Mouse (Mus musculus): ENCODE results near the gene Far2. TPM values are rescaled to one million over a fixed set of nuclear protein-coding genes. Genes with fewer than 3 reads are reported as not detected.

The Far2 gene
- total RNA-seq (2021) = not detected
- long read RNA-seq, experiment 1 = 0 reads
- long read RNA-seq, experiment 2, partial matches to known transcripts = 1 of 1 reads
- long read RNA-seq, experiment 2, other reads (novel, unspliced or antisense) = 0 of 1 reads

- no peak for DNase-seq
These were observed at the start of gene Far2 for GRCm38 (mm10) chr6:148046881-148047649. Gene Far2, plus strand, starts transcription at chr6:148047259.

- no peak for DNase-seq
These were observed 46.6 kb upstream of the Far2 start for GRCm38 (mm10) chr6:148000483-148000882.

DNA sequence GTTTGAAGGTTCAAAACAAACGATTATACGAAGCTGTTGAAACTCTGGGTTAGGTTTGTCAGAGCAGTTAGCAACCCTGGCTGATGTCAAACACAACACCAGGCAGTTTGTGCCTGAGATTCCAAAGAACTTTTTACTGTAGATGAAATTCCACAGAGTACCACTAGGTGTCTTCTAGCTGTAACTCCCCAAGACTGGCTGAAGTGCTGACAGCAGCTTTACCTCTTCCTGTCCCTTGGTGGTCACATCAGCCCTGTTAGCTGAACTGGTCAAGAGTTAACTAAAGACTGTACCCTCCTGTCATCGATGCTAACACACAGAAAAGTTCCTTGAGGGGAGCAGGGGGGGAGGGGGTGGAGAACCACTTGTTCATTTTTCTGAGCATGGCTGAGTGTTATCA, 46.0 kb upstream of the Far2 start:
- no peak for DNase-seq

DNA sequence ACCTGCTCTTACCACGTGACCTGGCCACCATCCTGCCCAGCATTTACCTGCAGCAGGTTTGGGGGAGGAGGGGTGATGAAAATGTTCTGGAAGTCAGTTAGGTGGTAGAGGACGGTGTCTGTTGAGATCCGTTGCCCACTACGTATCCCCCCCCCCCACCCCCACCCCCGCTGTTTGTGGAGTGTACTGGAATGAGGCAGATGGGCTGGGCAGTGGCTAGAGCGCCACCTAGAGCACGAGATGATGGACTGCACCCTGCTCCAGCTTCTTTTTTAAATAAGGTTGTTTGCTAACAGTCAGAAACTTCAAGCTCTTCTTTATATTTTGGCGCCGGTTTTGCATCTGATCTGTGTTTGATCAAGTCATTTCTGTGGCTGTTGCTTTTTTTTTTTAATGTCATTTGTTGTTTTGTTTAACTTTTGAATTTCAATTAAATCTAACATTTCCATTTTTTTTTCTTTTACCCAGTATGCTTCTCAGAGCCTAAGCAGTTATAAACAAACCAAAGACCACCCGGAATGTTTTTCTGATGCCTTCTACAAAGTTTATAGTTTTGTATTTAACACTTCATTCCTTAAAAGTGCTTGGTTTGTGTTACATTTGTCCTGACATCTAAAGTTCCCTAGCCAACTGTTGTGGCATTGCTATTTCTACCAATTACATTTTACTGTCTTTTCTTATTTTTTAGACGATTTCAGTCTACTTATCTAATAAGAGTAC, 40.8 kb upstream of the Far2 start:
- no peak for DNase-seq

DNA sequence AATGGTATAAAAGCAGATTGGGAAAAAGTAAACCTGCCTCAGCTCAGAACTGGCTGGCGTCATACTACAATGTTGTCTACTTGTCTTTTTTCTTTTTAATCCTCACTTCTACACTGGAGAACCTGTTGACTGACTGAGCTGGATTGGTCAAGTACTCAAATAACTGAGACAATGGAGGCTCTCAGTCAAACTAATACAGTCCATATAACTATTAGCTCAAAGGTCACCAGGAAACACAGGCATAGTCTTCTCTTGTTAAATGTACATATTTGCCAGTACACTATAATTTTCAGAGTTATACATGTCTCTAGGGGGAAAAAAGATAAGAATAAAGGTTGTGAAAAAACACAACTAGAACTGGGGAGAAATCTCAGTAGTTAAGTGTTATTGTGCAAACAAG, 6.3 kb upstream of the Far2 start:
- DNase-seq = no peak

- no peak for DNase-seq
These were observed 560 bp downstream of the Far2 start for GRCm38 (mm10) chr6:148047650-148047988.

- DNase-seq = no peak
These were observed 16.1 kb downstream of the Far2 start for GRCm38 (mm10) chr6:148063131-148063530.

- DNase-seq = no peak
These were observed 19.2 kb downstream of the Far2 start for GRCm38 (mm10) chr6:148066267-148066666.

- peak; percentile 66 for DNase-seq
These were observed 21.7 kb downstream of the Far2 start for GRCm38 (mm10) chr6:148068786-148069185.

- DNase-seq = no peak
These were observed 26.5 kb downstream of the Far2 start for GRCm38 (mm10) chr6:148073599-148073998.

- DNase-seq = no peak
These were observed 27.3 kb downstream of the Far2 start for GRCm38 (mm10) chr6:148074211-148074864.

DNA sequence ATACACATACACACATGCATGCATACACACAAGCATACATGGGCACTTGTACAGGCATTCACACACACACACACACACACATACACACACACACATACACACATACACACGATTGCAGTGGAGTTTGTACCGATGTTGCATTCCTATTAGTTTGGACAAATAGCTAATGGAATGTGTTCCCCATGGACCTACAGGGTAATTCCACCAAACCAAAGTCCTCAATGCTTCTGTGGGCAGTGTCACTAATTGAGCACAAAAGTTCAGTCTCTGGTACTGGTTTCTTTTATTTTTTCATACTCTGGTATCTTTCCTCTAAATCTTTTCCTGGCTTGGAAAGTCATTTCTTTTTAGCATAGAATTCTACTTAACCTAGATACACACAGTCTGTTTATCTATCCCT, 36.8 kb downstream of the Far2 start:
- no peak for DNase-seq

DNA sequence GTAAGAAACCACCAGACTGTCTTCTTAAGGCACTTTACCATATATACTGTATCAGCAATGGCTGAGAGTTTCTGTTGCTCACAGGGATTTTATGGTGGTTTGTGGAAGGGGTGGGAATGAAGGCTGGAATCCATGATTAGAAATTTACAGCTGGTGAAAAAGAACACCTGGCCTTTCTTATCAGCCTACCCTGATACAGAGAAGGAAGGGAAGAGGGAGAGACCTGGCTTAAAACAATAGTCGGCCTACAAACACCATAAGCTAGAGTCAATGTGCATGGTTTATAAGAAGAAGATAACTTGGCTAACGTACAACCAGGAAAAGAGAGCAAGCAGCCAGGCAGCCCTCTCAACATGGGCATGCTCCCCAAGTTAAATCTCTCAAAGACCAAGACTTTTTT, 37.3 kb downstream of the Far2 start:
- DNase-seq = no peak

GRCm38 (mm10) chr6:148097039-148097438, 50.0 kb downstream of the Far2 start:
- DNase-seq = no peak

DNA sequence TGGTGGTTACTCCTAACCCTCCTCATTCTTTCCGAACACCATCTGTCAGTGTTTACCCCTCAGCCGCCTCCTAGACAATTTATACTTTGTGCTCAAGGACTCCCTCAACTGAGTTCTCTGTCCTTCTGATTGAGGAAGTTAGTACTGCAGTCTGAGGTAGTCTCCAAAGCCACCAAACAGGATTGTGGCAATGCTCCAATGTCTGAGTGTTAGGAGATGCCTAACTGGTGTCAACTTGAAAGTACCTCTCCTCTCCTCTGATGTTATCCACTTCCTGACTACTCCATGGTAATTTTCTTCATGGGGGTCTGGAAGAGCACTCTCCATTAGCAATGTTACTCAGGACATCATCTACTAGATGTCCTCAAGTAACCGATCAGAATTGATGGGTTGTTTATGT, 54.9 kb downstream of the Far2 start:
- no peak for DNase-seq

- no peak for DNase-seq
These were observed 55.4 kb downstream of the Far2 start for GRCm38 (mm10) chr6:148102434-148102833.

GRCm38 (mm10) chr6:148104212-148104611, 57.2 kb downstream of the Far2 start:
- no peak for DNase-seq

GRCm38 (mm10) chr6:148105722-148106268, 58.7 kb downstream of the Far2 start:
- no peak for DNase-seq

- no peak for DNase-seq
These were observed 61.8 kb downstream of the Far2 start for GRCm38 (mm10) chr6:148108741-148109472.

GRCm38 (mm10) chr6:148110996-148111633, 64.1 kb downstream of the Far2 start:
- DNase-seq = no peak

GRCm38 (mm10) chr6:148116371-148116770, 69.3 kb downstream of the Far2 start:
- no peak for DNase-seq

- no peak for DNase-seq
These were observed 69.8 kb downstream of the Far2 start for GRCm38 (mm10) chr6:148116907-148117306.

Data from gastrocnemius, postnatal 25 days (tissue).